Mouse (Mus musculus): ENCODE results near the gene Tmprss12. TPM values are rescaled to one million over a fixed set of nuclear protein-coding genes. Genes with fewer than 3 reads are reported as not detected.
A peak's percentile ranks its signal among the peaks of the same experiment; 100 is the strongest.
"Not testable (repeated sequence)": the region's sequence is repeated elsewhere in the genome, so short reads cannot be mapped to it uniquely, and the experiment has no call there.

Tmprss12 gene
- polyA plus RNA-seq, 1 experiment from 2014 or later: not detected

DNA sequence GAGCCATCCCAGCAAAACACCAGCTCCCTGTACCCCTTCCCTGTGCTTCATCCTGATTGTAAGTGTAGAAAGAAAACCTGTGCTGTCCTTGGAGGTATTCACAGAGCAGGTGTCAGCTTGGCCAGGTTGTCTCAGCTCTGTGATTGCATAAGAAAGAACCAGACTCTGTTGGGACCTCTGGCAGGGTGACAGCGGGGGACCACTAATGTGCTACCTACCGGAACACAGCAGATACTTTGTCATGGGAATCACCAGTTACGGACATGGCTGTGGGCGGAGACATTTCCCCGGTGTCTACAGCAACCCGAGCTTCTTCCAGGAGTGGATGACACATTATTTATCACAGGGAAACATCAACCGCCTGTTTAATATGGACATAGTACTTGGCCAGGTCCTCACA, 11.7 kb downstream of the Tmprss12 start:
- Histone ChIP-seq H3K36me3 (ENCODE audit: control insufficient read depth, insufficient read depth, low read length) (no peaks in the 10 kb centered on the region), H3K9me3 (ENCODE audit: control insufficient read depth, low read length) (no peaks in the 10 kb centered on the region), H3K4me1 (ENCODE audit: control insufficient read depth, insufficient read depth, low read length) (no peaks in the 10 kb centered on the region), H3K27me3 (ENCODE audit: control insufficient read depth, insufficient read depth, low read length) (no peaks in the 10 kb centered on the region), H3K9ac (replicated peaks; ENCODE audit: low read length) (no peak overlapping the region), H3K4me3 (replicated peaks; ENCODE audit: low read depth, low read length) (no peak overlapping the region), H3K27ac (replicated peaks; ENCODE audit: low read depth, low read length) (no peak overlapping the region), H3K4me2 (ENCODE audit: low read length) (no peak overlapping the region)
- no peak for DNase-seq
- 71% methylated on average over 7 of the region's 7 CpGs for WGBS
- ATAC-seq (ENCODE audit: low FRiP score, low TSS enrichment): no peak

DNA sequence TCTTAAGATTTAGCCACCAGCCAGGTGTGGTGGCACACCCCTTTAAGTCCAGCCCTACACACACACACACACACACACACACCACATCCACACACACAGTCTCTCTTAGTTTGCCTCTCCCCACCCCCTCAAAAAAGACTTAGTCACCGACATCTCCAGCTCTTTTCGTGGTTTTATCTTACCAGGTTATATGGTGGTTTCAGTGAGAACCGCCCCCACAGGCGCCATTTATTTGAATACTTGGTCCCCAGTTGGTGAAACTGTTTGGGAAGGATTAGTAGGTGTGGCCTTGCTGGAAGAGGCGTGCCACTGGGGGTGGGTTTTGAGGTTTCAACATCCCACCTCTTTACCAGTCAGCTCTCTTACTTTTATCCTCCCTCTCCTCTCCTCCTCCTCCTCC, 17.2 kb downstream of the Tmprss12 start:
- Histone ChIP-seq H3K4me3 (replicated peaks; ENCODE audit: low read depth, low read length) (no peak overlapping the region), H3K27me3 (ENCODE audit: control insufficient read depth, insufficient read depth, low read length) (no peaks in the 10 kb centered on the region), H3K4me2 (ENCODE audit: low read length) (no peak overlapping the region), H3K27ac (replicated peaks; ENCODE audit: low read depth, low read length) (no peak overlapping the region), H3K36me3 (ENCODE audit: control insufficient read depth, insufficient read depth, low read length) (no peaks in the 10 kb centered on the region), H3K9me3 (ENCODE audit: control insufficient read depth, low read length) (no peaks in the 10 kb centered on the region), H3K9ac (replicated peaks; ENCODE audit: low read length) (no peak overlapping the region), H3K4me1 (ENCODE audit: control insufficient read depth, insufficient read depth, low read length) (no peaks in the 10 kb centered on the region)
- no peak for ATAC-seq (ENCODE audit: low FRiP score, low TSS enrichment)
- DNase-seq: no peak
- WGBS: 90% methylated on average over 5 of the region's 5 CpGs

DNA sequence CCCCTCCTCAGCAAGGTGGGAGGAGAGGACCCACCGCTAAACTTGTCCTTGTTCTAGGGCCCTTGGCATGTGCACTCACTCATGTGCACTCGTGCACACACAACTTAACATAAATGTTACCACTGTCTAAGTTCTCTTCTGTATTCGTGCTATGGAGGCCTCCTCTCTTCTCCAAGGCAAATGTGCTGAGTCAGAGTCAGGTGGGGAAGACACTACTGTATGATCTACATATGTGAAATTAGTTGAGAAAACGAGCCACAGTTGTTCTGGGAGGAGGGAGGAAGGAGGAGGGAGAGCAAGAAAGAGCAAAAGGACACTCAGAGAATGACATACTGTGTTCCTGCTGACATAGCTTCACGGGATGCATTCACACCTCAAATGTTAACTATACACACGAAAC, 19.9 kb downstream of the Tmprss12 start:
- no peak overlapping the region for H3K4me2 ChIP-seq (ENCODE audit: low read length)
- no peaks in the 10 kb centered on the region for H3K27me3 ChIP-seq (ENCODE audit: control insufficient read depth, insufficient read depth, low read length)
- H3K9me3 ChIP-seq (ENCODE audit: control insufficient read depth, low read length): no peaks in the 10 kb centered on the region
- no peak overlapping the region for H3K27ac ChIP-seq (replicated peaks; ENCODE audit: low read depth, low read length)
- H3K4me3 ChIP-seq (replicated peaks; ENCODE audit: low read depth, low read length): no peak overlapping the region
- H3K36me3 ChIP-seq (ENCODE audit: control insufficient read depth, insufficient read depth, low read length): no peaks in the 10 kb centered on the region
- ATAC-seq (ENCODE audit: low FRiP score, low TSS enrichment): no peak
- 81% methylated on average over 6 of the region's 6 CpGs for WGBS
- no peak for DNase-seq
- no peak overlapping the region for H3K9ac ChIP-seq (replicated peaks; ENCODE audit: low read length)
- H3K4me1 ChIP-seq (ENCODE audit: control insufficient read depth, insufficient read depth, low read length): 0 out of 2 replicates have a peak, but pooled peaks cover 4% of the 10 kb centered on the region

DNA sequence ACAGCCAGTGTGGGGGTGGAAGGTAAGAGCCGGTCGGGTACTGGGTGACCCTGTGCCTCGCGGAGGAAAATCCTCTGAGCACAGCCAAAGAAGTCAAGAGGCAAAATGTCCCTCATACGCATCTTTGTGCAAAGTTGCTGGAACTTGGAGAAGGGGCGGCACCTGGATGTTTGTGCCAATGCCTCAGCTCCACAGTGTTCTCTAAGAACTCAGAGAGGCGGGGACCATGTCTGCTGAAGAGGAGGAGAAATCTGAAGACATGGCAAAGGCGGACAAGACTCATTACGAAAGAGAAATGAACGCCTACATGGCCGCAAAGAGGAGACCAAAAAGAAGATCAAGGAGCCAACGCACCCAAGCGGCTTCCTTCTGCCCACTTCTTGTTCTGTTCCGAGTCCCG, 20.9 kb downstream of the Tmprss12 start:
- WGBS: 56% methylated on average over 15 of the region's 15 CpGs
- Histone ChIP-seq H3K4me3 (replicated peaks; ENCODE audit: low read depth, low read length) (no peak overlapping the region), H3K27me3 (ENCODE audit: control insufficient read depth, insufficient read depth, low read length) (no peaks in the 10 kb centered on the region), H3K27ac (replicated peaks; ENCODE audit: low read depth, low read length) (no peak overlapping the region), H3K9me3 (ENCODE audit: control insufficient read depth, low read length) (no peaks in the 10 kb centered on the region), H3K9ac (replicated peaks; ENCODE audit: low read length) (no peak overlapping the region), H3K36me3 (ENCODE audit: control insufficient read depth, insufficient read depth, low read length) (no peaks in the 10 kb centered on the region), H3K4me1 (ENCODE audit: control insufficient read depth, insufficient read depth, low read length) (0 out of 2 replicates have a peak, but pooled peaks cover 5% of the 10 kb centered on the region), H3K4me2 (ENCODE audit: low read length) (no peak overlapping the region)
- no peak for ATAC-seq (ENCODE audit: low FRiP score, low TSS enrichment)
- no peak for DNase-seq

DNA sequence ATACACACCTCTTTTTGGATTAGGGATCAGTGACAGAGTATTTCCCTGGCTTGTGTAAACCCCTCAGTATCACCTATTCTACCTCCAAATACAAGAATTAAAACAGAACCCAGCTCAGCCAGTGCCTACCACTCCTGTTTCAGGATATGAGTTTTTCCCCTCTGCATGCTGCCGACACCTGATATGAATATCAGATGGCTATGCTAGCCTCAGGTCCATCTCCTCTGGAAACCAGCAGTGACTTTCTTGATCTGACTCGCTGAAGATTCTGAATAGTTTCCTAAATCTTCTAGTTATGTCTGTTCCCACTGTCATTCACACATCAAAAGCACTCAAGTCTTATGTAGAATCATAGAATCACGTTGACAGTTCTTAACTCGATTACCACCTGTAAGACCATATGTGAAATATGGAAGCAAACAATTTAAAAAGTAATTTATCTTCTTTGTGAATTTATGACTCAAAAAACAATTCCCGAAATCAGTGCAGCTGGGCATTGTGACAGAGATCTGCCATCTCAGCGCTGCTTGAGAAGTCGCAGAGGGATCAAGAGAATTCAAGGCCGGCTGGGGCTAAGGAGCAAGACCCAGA, 22.9 kb downstream of the Tmprss12 start:
- Histone ChIP-seq H3K4me2 (ENCODE audit: low read length) (peak overlapping the region; percentile 76), H3K36me3 (ENCODE audit: control insufficient read depth, insufficient read depth, low read length) (no peaks in the 10 kb centered on the region), H3K9me3 (ENCODE audit: control insufficient read depth, low read length) (no peaks in the 10 kb centered on the region), H3K27ac (replicated peaks; ENCODE audit: low read depth, low read length) (peak overlapping the region; percentile 94; the same call in 1 of the 2 replicates), H3K9ac (replicated peaks; ENCODE audit: low read length) (peak overlapping the region; percentile 81), H3K27me3 (ENCODE audit: control insufficient read depth, insufficient read depth, low read length) (no peaks in the 10 kb centered on the region), H3K4me3 (replicated peaks; ENCODE audit: low read depth, low read length) (peak overlapping the region; percentile 52), H3K4me1 (ENCODE audit: control insufficient read depth, insufficient read depth, low read length) (0 out of 2 replicates have a peak, but pooled peaks cover 5% of the 10 kb centered on the region)
- WGBS: 46% methylated on average over 8 of the region's 8 CpGs
- peak; percentile 1 for DNase-seq
- no peak for ATAC-seq (ENCODE audit: low FRiP score, low TSS enrichment)

DNA sequence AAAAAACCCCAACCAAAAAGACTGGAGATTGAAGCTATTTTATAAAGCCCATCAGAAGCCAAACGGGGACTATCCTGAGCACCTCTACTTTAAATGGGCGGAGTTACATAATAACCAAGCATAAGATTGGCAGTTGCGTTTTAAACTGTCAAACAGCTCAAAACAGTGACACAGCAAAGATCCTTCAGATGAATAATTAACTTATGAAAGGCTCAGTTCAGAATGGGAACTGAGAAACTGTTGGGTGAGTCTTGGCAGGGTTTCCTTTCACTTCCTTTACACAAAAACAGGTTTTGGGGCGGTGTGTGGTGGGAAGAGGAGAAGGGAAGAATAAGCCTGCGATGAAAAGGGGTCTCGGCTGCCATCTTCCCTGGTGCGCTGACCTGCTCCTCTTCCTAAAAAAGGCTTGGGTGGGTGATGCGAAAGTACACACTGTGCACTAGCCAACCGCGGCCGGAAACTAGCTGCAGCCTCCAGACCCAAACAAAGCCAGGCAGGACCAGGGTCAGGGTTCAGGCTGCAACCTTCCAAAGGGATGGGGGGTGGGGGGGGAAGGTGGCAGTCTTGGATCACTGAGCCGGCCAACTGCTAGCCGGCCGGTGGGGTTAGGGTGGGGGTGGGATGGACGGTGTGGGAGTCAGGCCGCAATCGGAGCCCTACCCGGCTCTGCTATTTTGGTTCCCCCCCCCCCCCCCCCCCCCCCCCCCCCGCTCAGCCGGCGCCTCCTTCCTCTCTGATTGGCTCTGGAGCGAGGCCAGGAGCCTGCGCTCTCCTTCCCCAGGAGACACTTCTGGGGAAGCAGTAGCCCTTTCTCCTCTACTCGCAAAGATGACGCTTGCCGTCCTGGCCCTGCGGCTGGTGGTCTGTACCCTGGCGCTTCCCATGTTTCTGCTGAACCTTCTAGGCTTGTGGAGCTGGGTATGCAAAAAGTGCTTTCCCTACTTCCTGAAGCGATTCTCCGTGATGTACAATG, 23.7 kb downstream of the Tmprss12 start, which contains the start of gene Mettl7a1:
Mettl7a1 (plus strand) TSS at position 122 of the 973 bp plus-strand sequence.
- H3K4me1 ChIP-seq (ENCODE audit: control insufficient read depth, insufficient read depth, low read length): 0 out of 2 replicates have a peak, but pooled peaks cover 5% of the 10 kb centered on the region
- 2% methylated on average over 26 of the region's 30 CpGs for WGBS
- H3K9me3 ChIP-seq (ENCODE audit: control insufficient read depth, low read length): no peaks in the 10 kb centered on the region
- no peaks in the 10 kb centered on the region for H3K27me3 ChIP-seq (ENCODE audit: control insufficient read depth, insufficient read depth, low read length)
- H3K9ac ChIP-seq (replicated peaks; ENCODE audit: low read length): peak within 1 kb of the TSS; percentile 81
- no peaks in the 10 kb centered on the region for H3K36me3 ChIP-seq (ENCODE audit: control insufficient read depth, insufficient read depth, low read length)
- peak; percentile 79; the same call in 1 of the 2 replicates for ATAC-seq (ENCODE audit: low FRiP score, low TSS enrichment)
- peak within 1 kb of the TSS; percentile 76 for H3K4me2 ChIP-seq (ENCODE audit: low read length)
- H3K27ac ChIP-seq (replicated peaks; ENCODE audit: low read depth, low read length): peak within 1 kb of the TSS; percentile 94
- peak; percentile 90 for DNase-seq
- peak within 1 kb of the TSS; percentile 52 for H3K4me3 ChIP-seq (replicated peaks; ENCODE audit: low read depth, low read length)

DNA sequence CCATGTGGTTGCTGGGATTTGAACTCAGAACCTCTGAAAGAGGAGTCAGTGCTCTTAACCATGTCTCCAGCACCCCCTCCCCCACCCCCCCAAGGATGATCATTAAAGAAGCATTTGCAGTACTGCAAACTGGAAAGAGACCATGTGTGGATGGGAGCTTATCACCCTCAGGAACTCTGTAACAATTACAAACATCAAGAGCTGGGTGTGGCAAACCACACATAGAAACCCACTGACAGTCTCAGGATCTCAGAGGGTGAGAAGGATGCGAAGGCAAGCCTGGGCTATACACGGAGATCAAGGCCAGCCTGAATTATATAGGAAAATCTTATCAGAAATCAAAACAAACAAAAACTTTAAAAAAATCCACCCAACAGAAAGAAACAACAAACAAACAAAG, 25.6 kb downstream of the Tmprss12 start:
- 0 out of 2 replicates have a peak, but pooled peaks cover 5% of the 10 kb centered on the region for H3K4me1 ChIP-seq (ENCODE audit: control insufficient read depth, insufficient read depth, low read length)
- no peak for ATAC-seq (ENCODE audit: low FRiP score, low TSS enrichment)
- H3K27ac ChIP-seq (replicated peaks; ENCODE audit: low read depth, low read length): no peak overlapping the region
- no peaks in the 10 kb centered on the region for H3K36me3 ChIP-seq (ENCODE audit: control insufficient read depth, insufficient read depth, low read length)
- 93% methylated on average over 2 of the region's 2 CpGs for WGBS
- no peak for DNase-seq
- no peak overlapping the region for H3K9ac ChIP-seq (replicated peaks; ENCODE audit: low read length)
- no peak overlapping the region for H3K4me3 ChIP-seq (replicated peaks; ENCODE audit: low read depth, low read length)
- no peak overlapping the region for H3K4me2 ChIP-seq (ENCODE audit: low read length)
- H3K9me3 ChIP-seq (ENCODE audit: control insufficient read depth, low read length): no peaks in the 10 kb centered on the region
- H3K27me3 ChIP-seq (ENCODE audit: control insufficient read depth, insufficient read depth, low read length): no peaks in the 10 kb centered on the region

DNA sequence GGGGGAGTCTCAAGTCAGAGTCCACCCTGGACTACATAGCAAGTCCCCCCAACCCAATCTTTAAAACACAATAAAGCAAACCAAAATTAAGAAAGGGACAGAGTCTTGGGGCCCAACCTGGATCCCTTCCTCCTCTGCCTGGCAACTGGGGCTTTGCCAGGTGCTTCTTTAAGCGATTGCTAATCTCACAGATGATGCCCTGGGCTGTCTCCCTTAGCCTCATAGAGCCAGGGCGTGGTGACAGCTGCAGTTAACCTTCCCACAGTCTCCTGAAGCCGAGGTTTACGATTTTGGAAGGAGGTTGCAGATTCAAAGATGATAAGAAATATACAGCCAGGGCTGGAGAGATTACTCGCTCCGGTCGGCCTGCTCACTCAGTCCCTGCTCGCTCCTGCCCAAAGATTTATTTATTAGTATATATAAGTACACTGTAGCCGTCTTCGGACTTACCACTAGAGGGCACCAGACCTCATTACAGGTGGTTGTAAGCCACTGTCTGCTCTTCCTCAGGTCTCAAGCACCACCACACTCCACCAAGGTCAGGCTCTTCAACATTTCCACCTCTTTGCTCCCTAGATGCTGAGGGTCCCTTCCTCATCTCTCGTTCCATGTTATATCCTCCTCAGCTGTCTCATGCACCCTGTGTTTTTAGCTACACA, 26.9 kb downstream of the Tmprss12 start:
- H3K36me3 ChIP-seq (ENCODE audit: control insufficient read depth, insufficient read depth, low read length); H3K27ac ChIP-seq (replicated peaks; ENCODE audit: low read depth, low read length); H3K4me1 ChIP-seq (ENCODE audit: control insufficient read depth, insufficient read depth, low read length); H3K4me3 ChIP-seq (replicated peaks; ENCODE audit: low read depth, low read length); H3K9ac ChIP-seq (replicated peaks; ENCODE audit: low read length); H3K27me3 ChIP-seq (ENCODE audit: control insufficient read depth, insufficient read depth, low read length); H3K9me3 ChIP-seq (ENCODE audit: control insufficient read depth, low read length); H3K4me2 ChIP-seq (ENCODE audit: low read length): not testable (repeated sequence)
- DNase-seq (peak; percentile 76), ATAC-seq (ENCODE audit: low FRiP score, low TSS enrichment) (peak; percentile 40; the same call in 1 of the 2 replicates)
- 47% methylated on average over 8 of the region's 11 CpGs for WGBS
